Mouse (Mus musculus): ENCODE measurements around the gene Arhgap15. TPM values are rescaled to one million over a fixed set of nuclear protein-coding genes. Genes with fewer than 3 reads are reported as not detected.

Gene Arhgap15
- polyA plus RNA-seq, 1 experiment from 2014 or later: 0.41 TPM

DNA sequence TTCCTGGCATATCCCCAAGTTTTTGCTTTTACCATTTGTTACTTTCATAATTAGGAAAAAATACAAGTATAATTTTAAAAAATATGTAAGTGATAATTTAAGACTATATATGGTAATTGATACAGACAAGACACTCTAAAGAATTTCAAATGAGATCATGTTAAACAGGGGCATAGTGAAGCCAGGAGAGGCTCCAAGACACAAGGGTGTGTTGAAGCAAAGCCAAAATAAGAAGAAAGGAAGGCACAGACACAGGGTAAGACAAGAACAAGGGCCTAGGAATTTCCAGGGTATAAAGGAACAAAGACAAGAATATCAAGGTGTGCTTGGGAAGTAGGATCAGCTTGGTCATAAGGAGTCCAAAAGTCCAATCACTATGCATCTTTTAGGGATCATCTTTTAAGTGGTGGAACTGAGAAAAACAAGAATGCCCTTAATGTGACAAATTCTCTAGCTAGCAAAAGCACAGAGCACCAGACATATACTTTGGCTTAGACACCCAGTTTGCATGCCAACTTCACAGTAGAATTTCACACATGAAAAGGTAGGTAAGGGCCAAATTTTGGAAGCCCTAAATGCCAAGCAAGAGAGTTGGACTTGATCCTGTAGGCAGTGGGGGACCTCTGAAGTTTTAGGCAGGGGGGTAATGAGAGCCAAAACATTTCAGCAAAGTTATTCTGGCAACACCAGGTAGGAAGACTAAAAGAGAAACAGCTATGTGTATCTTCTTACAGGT is 650.7 kb downstream of the Arhgap15 start:
- Histone ChIP-seq H3K4me3 (ENCODE audit: low read depth, low read length) (no peak overlapping the region), H3K9me3 (ENCODE audit: control insufficient read depth, low read length) (no peaks in the 10 kb centered on the region), H3K36me3 (ENCODE audit: control insufficient read depth, insufficient read depth, low read length) (no peaks in the 10 kb centered on the region), H3K4me2 (ENCODE audit: low read depth) (no peak overlapping the region), H3K4me1 (ENCODE audit: control insufficient read depth, insufficient read depth, low read length) (0 out of 2 replicates have a peak, but pooled peaks cover 8% of the 10 kb centered on the region), H3K27ac (ENCODE audit: low read depth, low read length) (no peak overlapping the region), H3K27me3 (ENCODE audit: control insufficient read depth, insufficient read depth, low read length) (no peaks in the 10 kb centered on the region), H3K9ac (ENCODE audit: low read length) (no peak overlapping the region)
- DNase-seq (ENCODE audit: low spot score): no peak
- no peak for ATAC-seq (ENCODE audit: insufficient read depth, low FRiP score, low TSS enrichment)

DNA sequence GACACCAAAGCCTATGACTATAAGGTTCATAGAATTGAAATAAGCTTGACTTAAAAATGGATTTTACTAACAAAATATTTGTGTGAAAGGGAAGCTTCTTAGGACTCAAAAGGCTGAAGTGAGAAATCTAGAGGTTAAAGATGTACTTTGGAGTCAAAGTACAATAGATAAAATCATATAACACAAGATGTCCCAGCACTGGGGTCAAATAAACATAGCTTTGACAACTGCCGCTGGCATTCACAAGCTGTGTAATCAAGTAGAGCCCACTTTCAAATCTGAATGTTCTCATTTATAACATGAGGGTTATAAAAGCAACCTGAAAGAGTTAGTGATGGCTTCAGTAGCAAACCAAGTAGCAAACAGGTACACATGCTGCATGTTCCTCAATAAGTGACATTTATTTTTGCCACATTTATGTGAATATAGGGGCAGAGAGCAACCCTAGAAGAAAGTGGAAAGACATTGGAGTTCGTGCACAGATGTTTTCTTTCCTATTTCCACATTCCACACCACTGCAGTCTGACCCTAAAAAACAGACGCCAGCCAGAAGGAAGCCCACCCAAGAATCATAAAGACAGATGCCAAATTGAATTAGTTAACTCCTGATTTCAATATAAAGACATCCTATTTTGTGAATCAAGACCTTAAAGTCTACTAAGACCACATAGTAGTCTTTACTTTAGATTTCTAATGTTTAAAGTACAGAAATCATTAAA is 653.2 kb downstream of the Arhgap15 start:
- Histone ChIP-seq H3K9ac (ENCODE audit: low read length) (no peak overlapping the region), H3K27ac (ENCODE audit: low read depth, low read length) (no peak overlapping the region), H3K9me3 (ENCODE audit: control insufficient read depth, low read length) (peaks cover 2% of the 10 kb centered on the region; the same call in 1 of the 2 replicates), H3K36me3 (ENCODE audit: control insufficient read depth, insufficient read depth, low read length) (no peaks in the 10 kb centered on the region), H3K4me3 (ENCODE audit: low read depth, low read length) (no peak overlapping the region), H3K4me2 (ENCODE audit: low read depth) (no peak overlapping the region), H3K4me1 (ENCODE audit: control insufficient read depth, insufficient read depth, low read length) (0 out of 2 replicates have a peak, but pooled peaks cover 8% of the 10 kb centered on the region), H3K27me3 (ENCODE audit: control insufficient read depth, insufficient read depth, low read length) (no peaks in the 10 kb centered on the region)
- DNase-seq (ENCODE audit: low spot score) (no peak), ATAC-seq (ENCODE audit: insufficient read depth, low FRiP score, low TSS enrichment) (no peak)
- WGBS: 60% methylated on average over 3 of the region's 3 CpGs

DNA sequence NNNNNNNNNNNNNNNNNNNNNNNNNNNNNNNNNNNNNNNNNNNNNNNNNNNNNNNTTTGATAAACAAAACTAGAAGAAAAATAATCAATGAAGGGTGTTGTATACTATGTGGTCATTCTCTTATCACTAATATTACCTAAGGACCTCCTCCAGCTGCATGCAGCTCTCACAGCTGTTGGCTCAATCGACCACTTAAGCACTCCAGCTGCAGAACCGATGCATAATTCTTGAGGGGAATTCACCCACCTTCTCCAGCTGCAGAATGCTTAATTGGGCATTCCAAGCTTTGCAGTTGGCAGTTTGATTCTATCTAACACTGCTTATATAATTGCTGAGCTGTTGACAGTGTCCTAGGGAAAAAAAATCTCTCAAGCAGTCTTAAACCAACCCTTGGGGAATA is 663.0 kb downstream of the Arhgap15 start:
- ATAC-seq (ENCODE audit: insufficient read depth, low FRiP score, low TSS enrichment) (no peak), DNase-seq (ENCODE audit: low spot score) (no peak)
- no peak overlapping the region for H3K27ac ChIP-seq (ENCODE audit: low read depth, low read length)
- no peaks in the 10 kb centered on the region for H3K4me1 ChIP-seq (ENCODE audit: control insufficient read depth, insufficient read depth, low read length)
- no peaks in the 10 kb centered on the region for H3K9me3 ChIP-seq (ENCODE audit: control insufficient read depth, low read length)
- 71% methylated on average over 2 of the region's 2 CpGs for WGBS
- no peak overlapping the region for H3K4me3 ChIP-seq (ENCODE audit: low read depth, low read length)
- no peak overlapping the region for H3K4me2 ChIP-seq (ENCODE audit: low read depth)
- H3K27me3 ChIP-seq (ENCODE audit: control insufficient read depth, insufficient read depth, low read length): no peaks in the 10 kb centered on the region
- H3K36me3 ChIP-seq (ENCODE audit: control insufficient read depth, insufficient read depth, low read length): no peaks in the 10 kb centered on the region
- no peak overlapping the region for H3K9ac ChIP-seq (ENCODE audit: low read length)

DNA sequence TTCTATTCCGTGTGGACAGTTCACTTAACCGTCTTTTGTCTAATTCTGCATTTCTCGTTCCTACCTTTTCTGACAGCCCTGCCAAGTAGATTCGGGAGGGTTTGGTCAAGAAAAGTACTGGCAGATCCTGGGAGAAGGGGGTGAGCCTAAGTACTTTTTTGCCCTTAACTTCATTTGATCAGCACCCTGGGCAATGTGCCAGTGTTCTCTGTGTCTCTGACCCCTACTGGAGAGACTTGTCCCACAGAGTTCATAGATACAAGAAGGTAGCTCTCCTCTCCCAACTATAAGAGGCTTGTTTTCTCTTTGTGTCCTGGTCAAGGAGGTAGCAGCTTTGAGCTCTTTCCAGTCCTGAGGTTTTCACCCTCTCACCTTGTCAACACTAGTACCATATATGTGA is 667.7 kb downstream of the Arhgap15 start:
- DNase-seq (ENCODE audit: low spot score): no peak
- no peak overlapping the region for H3K4me3 ChIP-seq (ENCODE audit: low read depth, low read length)
- no peak overlapping the region for H3K27ac ChIP-seq (ENCODE audit: low read depth, low read length)
- no peaks in the 10 kb centered on the region for H3K36me3 ChIP-seq (ENCODE audit: control insufficient read depth, insufficient read depth, low read length)
- H3K27me3 ChIP-seq (ENCODE audit: control insufficient read depth, insufficient read depth, low read length): no peaks in the 10 kb centered on the region
- no peak overlapping the region for H3K4me2 ChIP-seq (ENCODE audit: low read depth)
- no peak overlapping the region for H3K9ac ChIP-seq (ENCODE audit: low read length)
- 94% methylated on average over 4 of the region's 4 CpGs for WGBS
- ATAC-seq (ENCODE audit: insufficient read depth, low FRiP score, low TSS enrichment): no peak
- no peaks in the 10 kb centered on the region for H3K9me3 ChIP-seq (ENCODE audit: control insufficient read depth, low read length)
- no peaks in the 10 kb centered on the region for H3K4me1 ChIP-seq (ENCODE audit: control insufficient read depth, insufficient read depth, low read length)

DNA sequence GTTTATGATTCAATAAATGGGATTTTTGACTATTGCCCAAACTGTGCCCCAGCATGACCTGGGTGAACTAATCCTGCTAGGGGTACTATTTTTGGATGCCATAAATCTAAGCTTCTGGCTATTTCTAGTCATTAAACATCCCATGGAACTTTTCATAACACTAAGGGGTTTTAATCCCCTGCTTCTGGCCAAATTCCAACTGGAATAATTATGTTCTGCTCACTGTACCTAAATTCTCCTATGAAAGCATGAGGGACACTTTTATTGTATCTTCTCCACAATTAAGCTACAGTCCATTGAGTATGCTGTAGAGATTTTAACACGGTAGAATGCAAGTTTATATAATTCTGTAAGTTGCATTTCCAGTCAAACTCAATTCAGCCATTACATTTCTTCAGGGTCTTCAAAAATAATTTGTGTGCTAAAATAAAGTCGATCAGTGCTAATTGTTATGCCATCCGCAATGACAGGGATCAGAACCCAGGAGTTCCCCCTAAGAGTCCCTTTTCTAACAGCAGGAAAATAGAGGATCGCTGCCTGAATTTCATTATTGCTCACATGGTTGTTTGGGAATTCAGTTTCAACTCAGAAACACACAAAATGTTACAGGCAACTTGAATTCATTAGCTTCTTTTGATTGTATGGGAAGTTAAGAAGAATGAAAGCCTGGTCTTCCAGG is 671.1 kb downstream of the Arhgap15 start:
- DNase-seq (ENCODE audit: low spot score) (no peak), ATAC-seq (ENCODE audit: insufficient read depth, low FRiP score, low TSS enrichment) (no peak)
- Histone ChIP-seq H3K9ac (ENCODE audit: low read length) (no peak overlapping the region), H3K36me3 (ENCODE audit: control insufficient read depth, insufficient read depth, low read length) (no peaks in the 10 kb centered on the region), H3K27ac (ENCODE audit: low read depth, low read length) (no peak overlapping the region), H3K4me2 (ENCODE audit: low read depth) (no peak overlapping the region), H3K4me1 (ENCODE audit: control insufficient read depth, insufficient read depth, low read length) (no peaks in the 10 kb centered on the region), H3K27me3 (ENCODE audit: control insufficient read depth, insufficient read depth, low read length) (no peaks in the 10 kb centered on the region), H3K4me3 (ENCODE audit: low read depth, low read length) (no peak overlapping the region), H3K9me3 (ENCODE audit: control insufficient read depth, low read length) (no peaks in the 10 kb centered on the region)
- 92% methylated on average over 4 of the region's 4 CpGs for WGBS

DNA sequence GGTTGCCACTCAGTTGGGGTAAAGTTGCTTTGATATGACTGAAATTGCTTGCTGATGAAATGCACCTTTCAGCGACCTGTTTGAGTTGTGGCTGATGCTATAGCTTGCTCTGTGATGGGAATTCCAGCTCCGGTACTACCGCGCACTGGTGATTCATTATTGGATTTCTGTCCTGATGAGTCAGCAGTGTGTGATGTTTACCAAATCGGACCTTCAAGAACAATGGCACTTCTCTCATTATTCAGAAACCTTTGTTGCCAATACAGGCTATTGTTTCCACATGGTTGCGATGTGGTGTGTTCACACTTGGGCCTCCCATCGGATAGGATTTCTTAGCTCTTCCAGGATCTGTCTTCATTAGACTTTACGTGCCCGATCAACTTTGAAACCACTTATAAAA is 681.9 kb downstream of the Arhgap15 start:
- H3K4me2 ChIP-seq (ENCODE audit: low read depth): no peak overlapping the region
- no peaks in the 10 kb centered on the region for H3K4me1 ChIP-seq (ENCODE audit: control insufficient read depth, insufficient read depth, low read length)
- no peak overlapping the region for H3K27ac ChIP-seq (ENCODE audit: low read depth, low read length)
- ATAC-seq (ENCODE audit: insufficient read depth, low FRiP score, low TSS enrichment) (no peak), DNase-seq (ENCODE audit: low spot score) (no peak)
- no peaks in the 10 kb centered on the region for H3K27me3 ChIP-seq (ENCODE audit: control insufficient read depth, insufficient read depth, low read length)
- H3K36me3 ChIP-seq (ENCODE audit: control insufficient read depth, insufficient read depth, low read length): no peaks in the 10 kb centered on the region
- no peak overlapping the region for H3K4me3 ChIP-seq (ENCODE audit: low read depth, low read length)
- 80% methylated on average over 9 of the region's 9 CpGs for WGBS
- no peak overlapping the region for H3K9ac ChIP-seq (ENCODE audit: low read length)
- no peaks in the 10 kb centered on the region for H3K9me3 ChIP-seq (ENCODE audit: control insufficient read depth, low read length)

DNA sequence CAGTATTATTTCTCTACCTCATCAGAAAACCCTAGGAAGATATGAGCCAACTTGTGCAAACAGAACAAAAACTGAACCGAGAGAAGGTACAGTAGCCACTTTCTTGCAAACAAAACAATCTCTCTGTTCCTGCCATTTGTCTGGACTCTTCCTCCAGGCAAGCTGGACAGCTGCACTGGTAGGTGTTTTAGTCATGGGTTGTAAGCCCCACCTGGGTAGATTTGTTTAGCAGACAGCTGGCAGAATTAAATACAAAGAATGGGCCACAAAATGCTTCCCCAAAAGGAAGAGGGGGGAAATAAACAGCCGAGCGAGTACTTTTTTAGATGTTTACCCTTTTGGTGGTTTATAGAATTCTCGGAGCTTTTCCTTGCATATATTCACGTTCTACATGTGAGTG is 688.0 kb downstream of the Arhgap15 start:
- ATAC-seq (ENCODE audit: insufficient read depth, low FRiP score, low TSS enrichment) (no peak), DNase-seq (ENCODE audit: low spot score) (no peak)
- H3K9me3 ChIP-seq (ENCODE audit: control insufficient read depth, low read length): no peaks in the 10 kb centered on the region
- no peak overlapping the region for H3K4me3 ChIP-seq (ENCODE audit: low read depth, low read length)
- H3K9ac ChIP-seq (ENCODE audit: low read length): no peak overlapping the region
- H3K27me3 ChIP-seq (ENCODE audit: control insufficient read depth, insufficient read depth, low read length): no peaks in the 10 kb centered on the region
- WGBS: 76% methylated on average over 5 of the region's 5 CpGs
- no peaks in the 10 kb centered on the region for H3K36me3 ChIP-seq (ENCODE audit: control insufficient read depth, insufficient read depth, low read length)
- no peak overlapping the region for H3K4me2 ChIP-seq (ENCODE audit: low read depth)
- no peaks in the 10 kb centered on the region for H3K4me1 ChIP-seq (ENCODE audit: control insufficient read depth, insufficient read depth, low read length)
- H3K27ac ChIP-seq (ENCODE audit: low read depth, low read length): no peak overlapping the region

DNA sequence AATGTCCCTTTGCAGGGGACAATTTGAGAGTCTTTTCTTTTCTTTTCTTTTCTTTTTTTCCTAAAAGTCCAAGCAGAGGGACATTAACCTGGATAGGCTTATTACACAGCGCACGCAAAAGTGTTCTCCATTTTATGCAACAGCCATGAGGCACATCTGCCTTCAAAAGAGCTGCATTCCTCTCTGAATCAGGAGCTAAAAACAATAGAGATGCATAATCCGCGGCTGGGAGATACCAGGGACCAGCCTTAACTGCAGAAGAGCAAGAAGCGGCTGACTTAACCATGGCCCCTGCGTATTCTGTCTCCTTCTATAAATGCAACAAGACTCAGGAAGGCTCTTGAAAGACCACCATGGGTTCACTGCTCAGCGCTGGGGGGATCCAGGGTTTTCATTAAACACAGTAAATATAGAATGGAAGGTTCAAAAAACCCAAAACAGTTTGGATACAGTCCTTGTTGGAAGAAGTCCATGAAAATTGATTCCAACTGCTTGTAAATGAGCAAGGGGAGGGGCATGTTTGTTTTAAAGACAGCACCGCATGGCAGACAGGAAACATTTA is 689.0 kb downstream of the Arhgap15 start:
- Histone ChIP-seq H3K27me3 (ENCODE audit: control insufficient read depth, insufficient read depth, low read length) (no peaks in the 10 kb centered on the region), H3K4me1 (ENCODE audit: control insufficient read depth, insufficient read depth, low read length) (no peaks in the 10 kb centered on the region), H3K4me3 (ENCODE audit: low read depth, low read length) (no peak overlapping the region), H3K4me2 (ENCODE audit: low read depth) (no peak overlapping the region), H3K9ac (ENCODE audit: low read length) (no peak overlapping the region), H3K9me3 (ENCODE audit: control insufficient read depth, low read length) (no peaks in the 10 kb centered on the region), H3K27ac (ENCODE audit: low read depth, low read length) (no peak overlapping the region), H3K36me3 (ENCODE audit: control insufficient read depth, insufficient read depth, low read length) (no peaks in the 10 kb centered on the region)
- 67% methylated on average over 8 of the region's 8 CpGs for WGBS
- DNase-seq (ENCODE audit: low spot score) (no peak), ATAC-seq (ENCODE audit: insufficient read depth, low FRiP score, low TSS enrichment) (no peak)

Data from neural tube, embryonic 11.5 days (tissue).